Mouse (Mus musculus): ENCODE results near the gene Aurkb.

GRCm38 (mm10) chr11:69048151-69048550, 2.7 kb downstream of the Aurkb start:
- TF ChIP-seq HCFC1 (IDR thresholded peaks at IDR 0.05; ENCODE audit: borderline replicate concordance, insufficient read depth, low read length) (no peak), ZNF384 (IDR thresholded peaks at IDR 0.05; ENCODE audit: low read depth, low read length) (no peak), MAFK (IDR thresholded peaks at IDR 0.05; ENCODE audit: insufficient read depth, low read depth, low read length) (no peak), ZC3H11A (IDR thresholded peaks at IDR 0.05; ENCODE audit: borderline replicate concordance, low read depth, low read length) (no peak), CHD2 (IDR thresholded peaks at IDR 0.05; ENCODE audit: low read depth, low read length) (no peak)
